Mouse (Mus musculus) kidney, adult 9 months (tissue): ENCODE measurements around the gene Tmem115.
"Not testable (repeated sequence)": the region's sequence is repeated elsewhere in the genome, so short reads cannot be mapped to it uniquely, and the experiment has no call there.

Source experiments
- DNase-seq: peaks from one replicate; pipeline ENCODE4 v3.0.0; 2022

Gene Tmem115

DNA sequence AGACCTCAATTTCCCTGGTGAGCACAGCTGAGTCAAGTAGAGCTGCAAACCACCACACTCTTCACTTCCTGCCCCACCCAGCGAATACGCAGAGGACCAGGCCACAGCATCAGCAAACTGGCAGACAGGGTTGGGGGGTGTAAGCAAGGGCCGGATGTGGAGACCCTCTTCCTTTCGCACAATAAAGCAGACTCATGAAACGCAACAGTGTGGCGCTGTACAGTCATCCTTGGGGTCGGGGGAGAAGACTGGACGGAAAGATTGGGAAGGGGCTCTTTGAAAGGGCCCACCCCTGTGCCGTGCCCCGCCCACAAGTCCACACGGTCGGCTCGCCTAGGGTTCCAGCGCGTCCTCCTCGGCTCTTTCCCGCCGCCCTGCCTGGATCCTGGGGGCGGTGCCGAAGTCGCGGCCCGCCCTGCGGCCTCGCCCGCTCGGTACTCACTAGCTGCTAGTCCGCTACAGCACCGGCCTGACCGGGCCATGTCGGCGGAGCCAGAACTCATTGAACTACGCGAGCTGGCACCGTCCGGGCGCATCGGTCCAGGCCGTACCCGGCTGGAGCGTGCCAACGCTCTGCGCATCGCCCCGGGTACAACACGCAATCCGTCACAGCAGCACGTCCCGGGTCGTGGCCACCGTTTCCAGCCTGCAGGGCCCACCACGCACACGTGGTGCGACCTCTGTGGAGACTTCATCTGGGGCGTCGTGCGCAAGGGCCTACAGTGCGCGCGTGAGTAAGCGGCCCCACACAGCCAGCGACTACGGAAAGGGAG, 17.6 kb downstream of the Tmem115 start, which contains the start of gene Rassf1:
Gene Rassf1, plus strand, starts transcription at position 439 of the 773 bp plus-strand sequence.
- peak; percentile 85 for DNase-seq

DNA sequence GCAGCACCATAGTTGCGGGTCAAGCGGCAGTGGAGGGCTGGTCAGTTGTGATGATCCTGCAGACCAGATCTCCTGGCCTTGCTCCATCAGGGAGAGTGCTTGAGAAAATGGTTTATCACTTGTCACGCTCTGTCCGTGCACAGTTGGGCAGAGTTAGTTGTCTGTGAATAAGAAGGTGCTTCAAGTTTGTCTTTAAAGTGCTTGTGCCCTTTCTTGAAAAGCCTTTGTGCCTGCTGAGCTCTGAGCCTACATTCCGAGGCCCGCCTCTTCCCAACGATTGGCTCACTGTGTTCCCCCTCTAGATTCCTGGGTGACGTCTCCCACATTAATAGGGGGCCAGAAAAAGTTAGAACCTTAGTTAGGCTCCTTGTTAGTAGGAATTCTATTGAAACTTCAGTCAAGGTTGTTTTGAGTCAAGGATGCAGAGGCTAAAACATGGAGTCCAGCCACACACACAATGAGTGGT, 18.2 kb downstream of the Tmem115 start:
- no peak for DNase-seq

DNA sequence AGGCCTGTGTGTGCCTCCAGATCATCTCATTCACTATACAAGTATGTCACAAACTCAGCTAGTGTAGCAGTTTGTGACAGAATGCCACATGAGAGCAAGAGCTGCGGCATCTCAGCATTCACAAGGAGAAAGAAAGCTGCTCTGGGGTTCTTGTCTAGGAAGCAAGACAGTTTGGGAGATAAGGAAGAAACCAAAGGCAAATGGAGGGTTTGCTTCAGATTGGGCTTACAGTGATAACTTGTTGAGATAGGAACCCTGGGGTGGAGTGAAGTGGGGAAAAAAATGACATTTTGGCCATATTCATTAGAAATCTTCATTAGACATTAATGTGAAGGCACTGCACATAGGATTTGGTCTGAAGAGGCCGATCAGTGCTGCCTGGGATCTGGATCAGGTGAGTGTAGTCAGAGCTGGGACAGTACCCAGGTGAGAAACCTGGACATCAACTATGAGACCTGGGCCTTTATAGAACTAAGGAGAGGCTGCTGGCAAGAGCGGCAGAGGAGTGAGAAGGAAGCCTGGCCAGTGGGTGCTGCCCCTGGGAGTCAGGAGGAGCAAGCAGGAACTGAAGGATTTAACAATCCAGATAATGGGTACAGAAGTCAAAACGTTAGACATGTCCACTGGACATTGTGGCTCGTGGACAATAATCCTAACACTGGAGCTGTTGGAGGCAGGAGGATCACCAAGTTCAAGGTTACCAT, 19.1 kb downstream of the Tmem115 start:
- DNase-seq = no peak

DNA sequence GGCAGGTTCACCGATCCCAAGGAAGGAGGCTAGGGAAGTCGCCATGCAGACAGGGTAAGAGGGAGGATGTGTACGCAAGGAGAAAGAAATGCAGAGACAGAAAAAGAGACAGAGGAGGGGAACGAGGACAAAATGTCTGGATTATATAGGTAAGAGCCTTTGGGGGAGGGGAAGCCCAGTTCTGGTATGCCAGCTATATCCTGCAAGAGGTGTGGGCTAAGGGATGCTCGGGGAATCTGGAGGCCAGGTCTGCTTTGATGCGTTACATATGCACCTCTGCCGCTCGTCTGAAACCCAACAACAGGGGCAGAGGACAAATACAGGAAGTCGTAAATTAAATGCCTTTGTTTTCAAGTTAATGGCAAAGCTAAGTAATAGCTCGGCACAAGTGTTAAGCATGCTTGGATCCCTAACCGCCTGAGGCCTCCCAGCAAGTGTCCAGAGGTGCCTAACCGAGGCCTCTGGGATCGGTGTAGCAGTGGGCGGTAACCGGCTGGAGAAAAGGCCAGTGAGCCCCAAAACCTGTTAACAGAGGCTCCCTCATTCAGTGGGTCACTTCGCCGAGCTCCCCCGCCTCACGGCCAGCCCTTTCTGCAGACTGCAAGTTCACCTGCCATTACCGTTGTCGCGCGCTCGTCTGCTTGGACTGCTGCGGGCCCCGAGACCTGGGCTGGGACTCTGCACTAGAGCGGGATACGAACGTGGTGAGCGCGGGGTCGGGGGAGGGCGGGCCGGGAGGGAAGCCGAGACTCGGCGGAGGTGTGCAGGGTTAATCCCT, 20.0 kb downstream of the Tmem115 start:
- peak; percentile 72 for DNase-seq

- peak; percentile 96 for DNase-seq
Measured at GRCm38 (mm10) chr9:107554319-107554825, 20.6 kb downstream of the Tmem115 start.

DNA sequence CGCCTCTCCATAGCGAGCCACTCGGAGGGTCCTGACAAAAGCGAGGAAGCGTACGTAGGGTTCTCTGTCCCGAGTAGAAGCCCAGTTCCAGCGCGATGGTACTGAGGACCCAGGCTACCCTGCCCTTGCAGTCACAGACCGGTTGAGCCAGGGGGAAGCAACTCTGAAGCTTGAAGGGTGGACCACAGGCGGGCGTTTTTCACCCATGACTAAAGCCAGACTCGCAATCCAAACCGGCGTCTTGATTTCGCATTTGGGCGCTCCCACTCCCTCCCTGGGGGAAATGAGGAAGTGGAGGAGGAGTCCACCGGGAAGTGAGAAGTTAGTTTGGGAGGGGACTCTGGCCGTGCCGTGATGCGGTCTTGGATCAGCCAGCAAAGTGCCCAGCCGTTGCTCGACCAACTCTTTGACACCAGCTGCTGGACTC, 21.3 kb downstream of the Tmem115 start:
- DNase-seq = peak; percentile 69

GRCm38 (mm10) chr9:107555701-107556100, 22.0 kb downstream of the Tmem115 start:
- DNase-seq = no peak

- DNase-seq = no peak
Measured at GRCm38 (mm10) chr9:107556346-107556745, 22.6 kb downstream of the Tmem115 start.

GRCm38 (mm10) chr9:107563029-107563581, 29.4 kb downstream of the Tmem115 start, which contains the start of gene Tusc2:
Gene Tusc2, plus strand, starts transcription at chr9:107563255.
- peak; percentile 98 for DNase-seq

DNA sequence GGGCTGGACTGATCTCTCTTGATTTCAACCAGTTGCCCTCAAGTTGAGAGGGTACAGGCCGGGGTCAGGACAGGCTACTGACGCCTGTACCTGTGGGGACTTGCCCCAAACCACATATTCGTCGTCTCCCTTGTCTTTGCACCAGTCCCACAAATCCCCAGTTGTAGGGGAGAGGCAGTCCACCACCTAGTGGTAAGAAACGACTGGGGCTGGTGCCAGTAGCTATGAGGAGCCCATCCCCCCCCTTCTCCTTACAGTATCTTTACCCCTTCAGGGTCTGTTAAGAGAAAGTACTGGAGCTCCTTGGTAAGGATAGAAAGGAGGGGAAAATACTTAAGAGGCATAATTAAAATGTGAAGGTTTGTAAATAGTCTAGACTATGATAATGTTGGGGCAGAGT, 31.8 kb downstream of the Tmem115 start:
- DNase-seq = not testable (repeated sequence)

DNA sequence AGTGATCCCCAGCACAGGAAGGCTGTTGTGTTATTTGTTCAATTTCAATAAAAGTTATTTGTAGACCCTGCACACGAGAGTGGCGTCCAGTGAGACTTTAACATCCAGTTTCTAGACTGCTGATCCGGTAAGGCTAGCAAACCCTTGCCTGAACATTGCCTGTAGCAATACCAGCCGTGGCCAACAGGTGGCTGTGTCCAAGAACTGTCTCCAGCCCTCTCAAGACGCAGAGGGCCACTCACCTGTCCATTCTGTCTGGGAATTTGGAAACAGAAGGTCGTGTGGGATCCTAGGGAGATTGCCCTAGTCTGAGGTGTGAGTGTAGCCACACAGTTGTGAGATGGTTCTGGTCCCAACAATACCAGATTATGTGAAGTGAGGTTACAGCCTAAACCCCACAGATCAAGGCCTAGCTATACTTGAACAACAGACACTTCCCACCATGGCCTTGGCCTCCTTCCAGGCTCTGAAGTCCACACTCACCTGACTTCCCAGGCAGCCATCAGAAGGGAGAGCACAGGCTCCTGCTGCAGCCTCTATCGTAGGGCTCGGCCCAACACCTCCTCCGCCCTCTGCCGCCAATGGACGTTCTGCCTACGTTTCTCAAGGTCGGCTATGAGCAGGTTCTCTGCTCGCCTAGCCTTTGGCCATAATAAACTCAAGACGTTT, 32.4 kb downstream of the Tmem115 start:
- DNase-seq = peak; percentile 95

DNA sequence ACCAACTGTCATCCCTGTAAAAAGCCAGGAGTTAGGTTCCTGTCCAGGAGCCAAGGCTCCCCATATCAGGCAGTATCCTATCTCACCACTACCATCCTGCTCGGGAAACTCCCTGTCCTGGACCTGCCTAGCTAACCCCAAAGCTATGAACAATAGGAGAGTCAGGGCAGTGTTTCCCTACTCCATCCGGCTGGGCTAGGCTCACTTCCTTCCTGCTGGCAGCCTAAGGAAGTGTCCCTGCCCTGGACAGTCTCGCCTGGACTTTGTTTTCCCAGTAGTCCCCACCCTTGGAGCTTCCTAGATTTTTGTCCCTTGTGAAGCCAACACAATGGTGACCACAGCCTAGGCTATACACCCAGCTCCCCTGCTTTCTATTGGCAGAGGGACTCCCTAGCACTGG, 33.1 kb downstream of the Tmem115 start:
- peak; percentile 78 for DNase-seq

DNA sequence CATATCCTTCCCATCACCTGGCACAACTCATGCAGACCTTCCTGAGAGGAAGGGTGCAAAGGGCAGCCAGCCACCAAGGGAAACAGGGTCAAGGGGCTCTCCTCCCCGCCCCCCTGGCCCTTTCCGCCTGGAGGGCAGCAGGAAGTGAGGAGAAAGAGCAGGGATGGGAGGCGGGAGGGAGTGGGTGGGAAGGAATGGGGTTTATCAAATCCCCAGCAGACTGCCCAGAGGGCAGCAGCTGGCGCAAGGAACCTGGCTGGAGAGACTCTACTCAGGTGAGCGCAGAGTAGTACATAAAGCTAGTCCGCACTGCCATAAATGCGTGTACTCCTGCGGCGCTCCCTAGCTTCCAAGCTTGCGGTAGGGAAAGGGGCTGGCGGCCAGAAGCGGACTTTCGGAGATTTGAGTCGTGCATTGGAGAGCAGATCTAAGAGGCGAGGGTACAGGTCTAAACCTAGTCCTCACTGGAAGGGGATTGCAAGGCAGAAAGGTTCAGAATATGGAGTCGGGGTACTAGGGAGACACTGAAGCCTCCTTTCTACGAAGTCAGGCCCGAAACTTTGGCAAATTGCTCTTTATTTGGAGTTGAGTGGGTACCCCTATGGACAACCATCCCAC, 34.1 kb downstream of the Tmem115 start, which contains the start of gene Hyal2:
Gene Hyal2, plus strand, starts transcription at position 244 of the 618 bp plus-strand sequence.
- DNase-seq = peak; percentile 93

- DNase-seq = peak; percentile 94
Measured at GRCm38 (mm10) chr9:107568331-107569261, 34.9 kb downstream of the Tmem115 start.

GRCm38 (mm10) chr9:107569270-107569669, 35.5 kb downstream of the Tmem115 start:
- no peak for DNase-seq

DNA sequence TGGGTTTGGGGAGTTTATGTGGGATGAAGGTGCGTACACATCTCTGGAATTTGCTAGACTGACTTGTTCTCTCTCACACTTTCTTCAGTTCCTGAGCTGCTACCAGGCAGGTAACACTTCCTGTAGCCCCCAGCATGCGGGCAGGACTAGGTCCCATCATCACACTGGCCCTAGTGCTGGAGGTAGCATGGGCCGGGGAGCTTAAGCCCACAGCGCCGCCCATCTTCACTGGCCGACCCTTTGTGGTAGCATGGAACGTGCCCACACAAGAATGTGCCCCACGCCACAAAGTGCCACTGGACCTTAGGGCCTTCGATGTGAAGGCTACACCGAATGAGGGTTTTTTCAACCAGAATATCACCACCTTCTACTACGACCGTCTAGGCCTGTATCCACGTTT, 36.3 kb downstream of the Tmem115 start:
- DNase-seq = no peak

DNA sequence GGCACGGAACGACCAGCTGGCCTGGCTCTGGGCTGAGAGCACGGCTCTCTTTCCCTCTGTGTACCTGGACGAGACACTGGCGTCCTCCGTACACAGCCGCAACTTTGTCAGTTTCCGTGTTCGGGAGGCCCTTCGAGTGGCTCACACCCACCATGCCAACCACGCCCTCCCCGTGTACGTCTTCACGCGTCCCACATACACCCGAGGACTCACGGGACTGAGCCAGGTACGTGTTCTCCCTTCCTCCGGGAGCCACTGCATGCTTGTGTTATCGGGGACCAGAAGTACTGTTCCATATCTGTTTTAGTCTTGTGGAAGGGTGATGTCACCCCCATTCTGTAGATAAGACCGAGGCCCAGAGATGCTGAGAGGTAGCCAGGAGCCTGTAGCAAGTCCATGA, 37.1 kb downstream of the Tmem115 start:
- no peak for DNase-seq

- DNase-seq = peak; percentile 71
Measured at GRCm38 (mm10) chr9:107571534-107572326, 38.0 kb downstream of the Tmem115 start.

DNA sequence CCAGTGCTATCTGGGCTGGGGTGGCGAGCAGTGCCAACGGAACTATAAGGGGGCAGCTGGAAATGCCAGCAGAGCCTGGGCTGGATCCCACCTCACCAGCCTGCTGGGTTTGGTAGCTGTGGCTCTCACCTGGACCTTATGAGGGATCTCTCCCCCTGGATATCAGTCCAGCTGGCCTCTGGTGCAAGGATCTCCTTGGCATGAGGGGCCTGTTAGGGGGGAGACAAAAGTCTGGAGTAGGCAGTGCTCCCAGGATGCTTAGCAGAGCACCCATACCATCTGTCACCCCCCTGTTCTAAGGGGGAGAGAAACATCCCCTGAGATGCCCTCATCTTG, 38.5 kb downstream of the Tmem115 start:
- DNase-seq = no peak

DNA sequence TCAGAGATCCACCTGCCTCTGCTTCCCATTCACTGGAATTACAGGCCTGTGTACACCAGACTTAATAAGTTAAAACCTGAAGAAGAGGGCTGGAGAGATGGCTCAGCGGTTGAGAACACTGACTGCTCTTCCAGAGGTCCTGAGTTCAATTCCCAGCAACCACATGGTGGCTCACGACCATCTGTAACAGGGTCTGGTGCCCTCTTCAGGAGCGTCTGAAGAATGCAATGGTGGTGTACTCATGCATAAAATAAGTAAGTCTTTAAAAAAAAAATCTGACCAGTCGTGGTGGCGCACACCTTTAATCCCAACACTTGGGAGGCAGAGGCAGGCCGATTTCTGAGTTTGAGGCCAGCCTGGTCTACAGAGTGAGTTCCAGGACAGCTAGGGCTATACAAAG, 40.0 kb downstream of the Tmem115 start:
- DNase-seq = not testable (repeated sequence)
